Mouse (Mus musculus) ES-Bruce4 (cell line): ENCODE results near the gene Bmp4. TPM values are rescaled to one million over a fixed set of nuclear protein-coding genes. Genes with fewer than 3 reads are reported as not detected.

ENCODE experiments used
- H3K27ac ChIP-seq: 2 replicates; pipeline ENCODE4 v1.5.1; 2012; ENCODE audit warnings: low read length, inconsistent platforms; ENCODE audit not compliant: insufficient read depth
- H3K27me3 ChIP-seq: 2 replicates; pipeline ENCODE4 v1.6.1; 2012; ENCODE audit warnings: mild to moderate bottlenecking, low read length, inconsistent platforms; ENCODE audit not compliant: control insufficient read depth, poor library complexity, insufficient read depth, severe bottlenecking
- H3K36me3 ChIP-seq: 2 replicates; pipeline ENCODE4 v1.6.1; 2012; ENCODE audit warnings: inconsistent platforms, mild to moderate bottlenecking, low read length, moderate library complexity; ENCODE audit not compliant: control insufficient read depth, poor library complexity, insufficient read depth, severe bottlenecking
- H3K4me1 ChIP-seq: one replicate; pipeline ENCODE4 v1.8.1; 2011; ENCODE audit warnings: low read length; ENCODE audit not compliant: control insufficient read depth, insufficient read depth
- H3K4me3 ChIP-seq: 2 replicates; pipeline ENCODE4 v1.5.1; 2011; ENCODE audit warnings: low read depth, mild to moderate bottlenecking, low read length
- H3K9ac ChIP-seq: 2 replicates; pipeline ENCODE4 v1.6.1; 2012; ENCODE audit warnings: low read depth, mild to moderate bottlenecking, inconsistent platforms; ENCODE audit not compliant: poor library complexity, severe bottlenecking
- H3K9me3 ChIP-seq: replicated peaks from 2 replicates; pipeline ENCODE4 v1.6.1; 2012; ENCODE audit warnings: mild to moderate bottlenecking, low read length, inconsistent platforms; ENCODE audit not compliant: control insufficient read depth, poor library complexity, insufficient read depth, severe bottlenecking
- CTCF ChIP-seq: IDR thresholded peaks from one replicate; pipeline ENCODE4 v1.8.1; 2011; ENCODE audit warnings: low read depth, low read length
- EP300 ChIP-seq: IDR thresholded peaks from 2 replicates; pipeline ENCODE4 v1.6.1; 2011; ENCODE audit warnings: low read depth, low read length; ENCODE audit not compliant: insufficient read depth
- POLR2A ChIP-seq: IDR thresholded peaks from one replicate; pipeline ENCODE4 v1.8.1; 2011; ENCODE audit warnings: low read length; ENCODE audit not compliant: insufficient read depth
- polyA plus RNA-seq: library from polyadenylated mRNA; stranded (reverse); fragments of >200 nt; gene quantifications from 2 replicates; pipeline ENCODE4 v1.2.4, GENCODE M21; 2011; ENCODE audit warnings: low read depth; ENCODE audit not compliant: missing spikeins, insufficient read depth, insufficient read length

Gene Bmp4
- polyA plus RNA-seq, 1 experiment: 22.0 TPM

DNA sequence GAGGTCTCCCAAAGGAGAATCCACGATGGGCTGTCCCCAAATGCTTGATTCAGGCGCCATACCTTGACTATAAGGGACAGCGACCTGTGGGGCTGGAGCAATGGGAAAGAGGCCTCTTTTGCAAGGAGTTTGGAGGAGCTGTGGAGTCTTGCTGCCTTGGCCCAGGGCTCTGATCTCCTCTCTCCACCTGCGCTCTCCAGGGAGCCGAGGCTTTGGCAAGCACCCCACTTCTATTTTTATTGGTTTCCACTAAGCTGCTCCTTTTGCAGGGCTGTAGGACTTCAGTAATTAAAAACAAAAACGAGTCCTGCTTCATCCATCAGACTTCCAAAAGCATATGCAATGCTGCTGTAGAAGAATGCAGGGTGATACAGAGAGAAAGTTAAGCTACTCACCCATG lies 9.0 kb downstream of the Bmp4 start:
- no peak overlapping the region for H3K9ac ChIP-seq
- H3K36me3 ChIP-seq: peaks cover 14% of the 10 kb centered on the region
- no peaks in the 10 kb centered on the region for H3K27me3 ChIP-seq
- no peaks in the 10 kb centered on the region for H3K9me3 ChIP-seq
- H3K27ac ChIP-seq: no peak overlapping the region
- H3K4me1 ChIP-seq: no peaks in the 10 kb centered on the region
- TF ChIP-seq POLR2A (no peak), EP300 (no peak), CTCF (no peak)
- H3K4me3 ChIP-seq: no peak overlapping the region

DNA sequence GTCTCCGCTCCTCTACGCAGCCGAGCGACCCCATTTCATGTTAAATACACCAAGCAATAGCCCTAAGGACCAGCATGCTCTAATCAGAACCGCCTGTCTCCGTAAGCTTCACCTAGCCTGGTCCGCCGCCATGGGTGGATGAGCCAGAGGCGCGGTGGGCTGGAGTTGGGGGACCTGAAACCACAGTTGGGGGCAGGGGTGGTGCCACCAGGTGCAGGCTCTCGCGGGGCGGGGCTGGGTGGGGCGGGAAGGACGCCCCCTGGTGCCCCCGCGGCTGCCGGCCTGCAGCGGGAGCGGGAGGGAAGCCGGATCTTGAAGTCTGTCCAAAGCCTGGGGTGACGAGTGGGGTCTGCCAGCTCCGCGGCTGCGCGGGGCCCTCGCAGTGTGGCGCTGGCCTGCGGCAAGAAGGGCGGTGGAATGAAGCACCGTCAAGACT lies 10.2 kb downstream of the Bmp4 start:
- TF ChIP-seq EP300 (no peak), CTCF (no peak), POLR2A (no peak)
- Histone ChIP-seq H3K36me3 (peaks cover 14% of the 10 kb centered on the region), H3K27me3 (no peaks in the 10 kb centered on the region), H3K27ac (no peak overlapping the region), H3K4me3 (peak overlapping the region; percentile 63), H3K9me3 (no peaks in the 10 kb centered on the region), H3K4me1 (no peaks in the 10 kb centered on the region), H3K9ac (peak overlapping the region; percentile 13)

DNA sequence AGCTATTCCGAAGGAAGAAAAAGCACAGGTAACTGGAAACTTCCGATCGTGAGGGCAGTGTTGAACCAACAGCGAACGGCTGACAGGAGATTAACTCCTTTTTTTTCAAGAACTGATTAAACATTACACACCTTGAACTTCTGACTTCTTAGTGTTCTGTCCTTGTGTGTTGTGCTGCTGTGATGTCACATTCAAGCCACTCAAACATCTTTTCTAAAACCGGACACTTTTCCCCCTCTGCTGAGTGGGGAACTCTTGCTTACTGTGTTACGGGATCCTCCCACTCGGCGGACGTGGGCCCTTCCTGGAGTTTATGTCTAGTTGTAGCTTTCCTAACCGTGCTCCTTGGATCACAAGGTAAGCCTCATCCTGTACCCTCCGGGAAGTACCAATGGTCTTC lies 11.2 kb downstream of the Bmp4 start, which contains the start of gene Gm15217:
Gene Gm15217 (plus strand): TSS at position 130 of the 400 bp plus-strand sequence.
- TF ChIP-seq EP300: no peak
- no peak for TF ChIP-seq POLR2A
- TF ChIP-seq CTCF: no peak
- H3K4me3 ChIP-seq: peak within 1 kb of the TSS; percentile 63
- H3K27me3 ChIP-seq: no peaks in the 10 kb centered on the region
- H3K36me3 ChIP-seq: peaks cover 11% of the 10 kb centered on the region
- no peaks in the 10 kb centered on the region for H3K9me3 ChIP-seq
- peak within 1 kb of the TSS; percentile 13 for H3K9ac ChIP-seq
- H3K4me1 ChIP-seq: no peaks in the 10 kb centered on the region
- H3K27ac ChIP-seq: no peak within 1 kb of the TSS

DNA sequence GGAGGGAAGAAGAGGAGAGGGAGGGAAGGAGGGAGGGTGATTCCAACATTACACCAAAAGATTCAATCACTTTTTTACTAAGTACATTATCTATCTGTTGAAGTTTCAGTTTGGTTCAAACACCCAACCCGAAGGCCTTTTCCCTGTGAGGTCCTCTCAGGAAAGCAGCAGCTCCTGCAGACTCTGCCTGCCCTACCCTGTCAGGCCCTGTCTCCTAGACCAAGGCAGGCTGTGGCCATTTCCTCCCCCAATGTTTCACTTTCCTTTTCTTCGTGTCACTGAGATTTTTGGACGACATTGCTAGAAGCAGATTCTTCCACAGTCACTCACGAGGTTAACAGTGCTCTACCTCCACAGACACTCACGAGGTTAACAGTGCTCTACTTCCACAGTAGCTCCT lies 14.7 kb downstream of the Bmp4 start:
- TF ChIP-seq EP300 (no peak), POLR2A (no peak), CTCF (no peak)
- Histone ChIP-seq H3K9me3 (no peaks in the 10 kb centered on the region), H3K4me3 (no peak overlapping the region), H3K9ac (no peak overlapping the region), H3K4me1 (no peaks in the 10 kb centered on the region), H3K27ac (no peak overlapping the region), H3K27me3 (no peaks in the 10 kb centered on the region), H3K36me3 (no peaks in the 10 kb centered on the region)

DNA sequence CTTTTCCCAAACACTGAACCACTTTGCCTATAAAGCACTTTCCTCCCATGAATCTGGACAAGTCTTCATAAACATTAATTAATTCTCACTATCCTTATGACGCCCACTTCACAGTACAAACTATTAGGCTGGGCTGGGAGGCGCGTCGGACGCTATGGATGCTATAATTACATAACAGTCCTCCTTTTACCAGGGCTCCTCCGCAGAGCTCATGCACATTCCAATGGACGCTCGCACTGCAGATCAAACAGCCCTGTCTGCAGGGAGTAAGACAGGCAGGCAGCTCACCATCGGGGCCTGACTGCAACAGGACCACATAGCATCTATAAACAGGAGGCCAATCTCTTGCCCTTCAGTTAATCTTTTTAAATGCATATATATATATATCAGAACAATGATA lies 18.0 kb downstream of the Bmp4 start:
- Histone ChIP-seq H3K4me1 (no peaks in the 10 kb centered on the region), H3K9ac (no peak overlapping the region), H3K27ac (no peak overlapping the region), H3K4me3 (no peak overlapping the region), H3K36me3 (no peaks in the 10 kb centered on the region), H3K27me3 (no peaks in the 10 kb centered on the region), H3K9me3 (no peaks in the 10 kb centered on the region)
- TF ChIP-seq CTCF: no peak
- no peak for TF ChIP-seq EP300
- TF ChIP-seq POLR2A: no peak

DNA sequence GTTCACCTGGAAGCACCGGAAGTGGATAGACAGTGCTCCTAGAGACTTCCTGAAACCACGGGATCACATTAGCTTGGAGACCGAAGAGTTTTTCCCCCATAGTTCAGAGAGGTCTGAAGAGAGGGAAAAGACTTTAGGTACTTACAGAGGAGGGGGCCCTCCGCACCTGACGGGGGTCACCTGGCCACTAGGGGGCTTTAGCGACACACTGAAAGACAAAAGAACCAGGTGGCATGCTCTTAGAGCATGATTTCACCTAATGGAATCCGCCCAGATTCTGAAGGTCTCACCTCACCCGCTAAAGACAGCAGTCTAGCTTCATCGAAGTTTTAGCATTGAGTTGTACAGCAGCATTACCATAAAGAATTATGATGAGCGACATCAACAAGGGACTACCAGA lies 27.3 kb downstream of the Bmp4 start:
- no peaks in the 10 kb centered on the region for H3K36me3 ChIP-seq
- TF ChIP-seq CTCF (peak; percentile 58), EP300 (no peak)
- no peak overlapping the region for H3K4me3 ChIP-seq
- no peak overlapping the region for H3K9ac ChIP-seq
- H3K4me1 ChIP-seq: no peaks in the 10 kb centered on the region
- no peak overlapping the region for H3K27ac ChIP-seq
- no peaks in the 10 kb centered on the region for H3K27me3 ChIP-seq
- H3K9me3 ChIP-seq: no peaks in the 10 kb centered on the region

DNA sequence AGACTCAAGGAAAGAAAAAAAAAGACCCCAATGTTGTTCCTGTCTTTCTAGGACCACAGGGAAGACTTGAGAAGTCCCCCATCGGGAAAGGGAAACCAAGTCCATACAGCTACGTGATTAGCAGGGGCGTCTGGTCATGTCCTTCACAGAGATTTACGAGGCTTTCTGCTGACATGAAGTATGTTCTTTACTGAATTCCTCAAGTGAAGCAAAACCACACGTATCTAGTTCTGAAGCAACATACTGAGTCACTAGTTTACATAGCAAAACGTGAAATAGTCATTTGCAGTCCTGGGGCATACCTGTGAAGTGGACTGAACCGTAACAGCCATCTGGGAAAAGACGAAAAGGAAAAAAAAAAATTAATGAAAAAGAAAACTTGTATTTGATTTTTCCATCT lies 32.8 kb downstream of the Bmp4 start:
- H3K9ac ChIP-seq: no peak overlapping the region
- no peak overlapping the region for H3K27ac ChIP-seq
- no peaks in the 10 kb centered on the region for H3K9me3 ChIP-seq
- H3K36me3 ChIP-seq: no peaks in the 10 kb centered on the region
- H3K4me1 ChIP-seq: no peaks in the 10 kb centered on the region
- H3K27me3 ChIP-seq: no peaks in the 10 kb centered on the region
- TF ChIP-seq POLR2A (no peak), CTCF (no peak), EP300 (no peak)
- no peak overlapping the region for H3K4me3 ChIP-seq
